Mouse (Mus musculus): ENCODE results near the gene Spg20. TPM values are rescaled to one million over a fixed set of nuclear protein-coding genes. Genes with fewer than 3 reads are reported as not detected.

Spg20 gene
- polyA plus RNA-seq, 1 experiment from 2014 or later, result 67.3 TPM

- no peaks in the 10 kb centered on the region for H3K4me1 ChIP-seq (ENCODE audit: control insufficient read depth, insufficient read depth, low read length)
- DNase-seq (ENCODE audit: low spot score) (no peak), ATAC-seq (ENCODE audit: low read depth) (no peak)
- H3K4me3 ChIP-seq (ENCODE audit: low read depth, low read length), result no peak overlapping the region
- H3K9me3 ChIP-seq (ENCODE audit: control insufficient read depth, low read length), result no peaks in the 10 kb centered on the region
- no peak overlapping the region for H3K4me2 ChIP-seq (ENCODE audit: low read depth, low read length)
- 81% methylated on average over 14 of the region's 14 CpGs for WGBS
- no peak overlapping the region for H3K9ac ChIP-seq (ENCODE audit: low read depth, low read length)
- no peaks in the 10 kb centered on the region for H3K36me3 ChIP-seq (ENCODE audit: control insufficient read depth, insufficient read depth, low read length)
- H3K27ac ChIP-seq (replicated peaks; ENCODE audit: low read depth, low read length), result no peak overlapping the region
- H3K27me3 ChIP-seq (replicated peaks; ENCODE audit: control insufficient read depth, insufficient read depth, low read length), result no peaks in the 10 kb centered on the region
These were observed 6.4 kb upstream of the Spg20 start for GRCm38 (mm10) chr3:55105372-55106023.

- no peaks in the 10 kb centered on the region for H3K27me3 ChIP-seq (replicated peaks; ENCODE audit: control insufficient read depth, insufficient read depth, low read length)
- H3K4me2 ChIP-seq (ENCODE audit: low read depth, low read length), result no peak overlapping the region
- H3K9ac ChIP-seq (ENCODE audit: low read depth, low read length), result no peak overlapping the region
- no peaks in the 10 kb centered on the region for H3K9me3 ChIP-seq (ENCODE audit: control insufficient read depth, low read length)
- no peaks in the 10 kb centered on the region for H3K36me3 ChIP-seq (ENCODE audit: control insufficient read depth, insufficient read depth, low read length)
- no peak overlapping the region for H3K27ac ChIP-seq (replicated peaks; ENCODE audit: low read depth, low read length)
- DNase-seq (ENCODE audit: low spot score), result no peak
- H3K4me3 ChIP-seq (ENCODE audit: low read depth, low read length), result no peak overlapping the region
- 86% methylated on average over 17 of the region's 17 CpGs for WGBS
- H3K4me1 ChIP-seq (ENCODE audit: control insufficient read depth, insufficient read depth, low read length), result no peaks in the 10 kb centered on the region
- ATAC-seq (ENCODE audit: low read depth), result no peak
These were observed 5.9 kb upstream of the Spg20 start for GRCm38 (mm10) chr3:55106051-55106450.

- WGBS, result 72% methylated on average over 4 of the region's 4 CpGs
- no peaks in the 10 kb centered on the region for H3K36me3 ChIP-seq (ENCODE audit: control insufficient read depth, insufficient read depth, low read length)
- peaks cover 7% of the 10 kb centered on the region for H3K4me1 ChIP-seq (ENCODE audit: control insufficient read depth, insufficient read depth, low read length)
- no peak overlapping the region for H3K9ac ChIP-seq (ENCODE audit: low read depth, low read length)
- no peak overlapping the region for H3K4me2 ChIP-seq (ENCODE audit: low read depth, low read length)
- no peaks in the 10 kb centered on the region for H3K27me3 ChIP-seq (replicated peaks; ENCODE audit: control insufficient read depth, insufficient read depth, low read length)
- no peak for ATAC-seq (ENCODE audit: low read depth)
- no peak overlapping the region for H3K27ac ChIP-seq (replicated peaks; ENCODE audit: low read depth, low read length)
- no peaks in the 10 kb centered on the region for H3K9me3 ChIP-seq (ENCODE audit: control insufficient read depth, low read length)
- no peak overlapping the region for H3K4me3 ChIP-seq (ENCODE audit: low read depth, low read length)
- no peak for DNase-seq (ENCODE audit: low spot score)
These were observed 2.8 kb upstream of the Spg20 start for GRCm38 (mm10) chr3:55109097-55109496.

- H3K27ac ChIP-seq (replicated peaks; ENCODE audit: low read depth, low read length), result peak overlapping the region; percentile 94
- H3K27me3 ChIP-seq (replicated peaks; ENCODE audit: control insufficient read depth, insufficient read depth, low read length), result no peaks in the 10 kb centered on the region
- H3K9me3 ChIP-seq (ENCODE audit: control insufficient read depth, low read length), result no peaks in the 10 kb centered on the region
- DNase-seq (ENCODE audit: low spot score) (peak; percentile 76), ATAC-seq (ENCODE audit: low read depth) (peak; percentile 30)
- 15% methylated on average over 16 of the region's 16 CpGs for WGBS
- H3K36me3 ChIP-seq (ENCODE audit: control insufficient read depth, insufficient read depth, low read length), result peaks cover 12% of the 10 kb centered on the region
- peak overlapping the region; percentile 61 for H3K4me2 ChIP-seq (ENCODE audit: low read depth, low read length)
- H3K4me1 ChIP-seq (ENCODE audit: control insufficient read depth, insufficient read depth, low read length), result peaks cover 14% of the 10 kb centered on the region
- peak overlapping the region; percentile 95 for H3K9ac ChIP-seq (ENCODE audit: low read depth, low read length)
- H3K4me3 ChIP-seq (ENCODE audit: low read depth, low read length), result peak overlapping the region; percentile 79
These were observed 955 bp downstream of the Spg20 start for GRCm38 (mm10) chr3:55112710-55113415.

- Histone ChIP-seq H3K4me1 (ENCODE audit: control insufficient read depth, insufficient read depth, low read length) (peaks cover 14% of the 10 kb centered on the region), H3K4me3 (ENCODE audit: low read depth, low read length) (no peak overlapping the region), H3K9ac (ENCODE audit: low read depth, low read length) (no peak overlapping the region; the same call in 1 of the 2 replicates), H3K9me3 (ENCODE audit: control insufficient read depth, low read length) (no peaks in the 10 kb centered on the region), H3K27ac (replicated peaks; ENCODE audit: low read depth, low read length) (no peak overlapping the region), H3K27me3 (replicated peaks; ENCODE audit: control insufficient read depth, insufficient read depth, low read length) (no peaks in the 10 kb centered on the region), H3K4me2 (ENCODE audit: low read depth, low read length) (peak overlapping the region; percentile 20), H3K36me3 (ENCODE audit: control insufficient read depth, insufficient read depth, low read length) (peaks cover 28% of the 10 kb centered on the region)
- DNase-seq (ENCODE audit: low spot score) (peak; percentile 52), ATAC-seq (ENCODE audit: low read depth) (no peak)
- WGBS, result 45% methylated on average over 7 of the region's 7 CpGs
These were observed 2.6 kb downstream of the Spg20 start for GRCm38 (mm10) chr3:55114313-55115065.

GRCm38 (mm10) chr3:55115071-55115470 is 3.2 kb downstream of the Spg20 start:
- peaks cover 14% of the 10 kb centered on the region for H3K4me1 ChIP-seq (ENCODE audit: control insufficient read depth, insufficient read depth, low read length)
- H3K9ac ChIP-seq (ENCODE audit: low read depth, low read length), result no peak overlapping the region
- no peak overlapping the region for H3K4me3 ChIP-seq (ENCODE audit: low read depth, low read length)
- no peaks in the 10 kb centered on the region for H3K9me3 ChIP-seq (ENCODE audit: control insufficient read depth, low read length)
- peak overlapping the region; percentile 20; the same call in 1 of the 2 replicates for H3K4me2 ChIP-seq (ENCODE audit: low read depth, low read length)
- WGBS, result 53% methylated on average over 1 of the region's 1 CpGs
- no peak for DNase-seq (ENCODE audit: low spot score)
- H3K27ac ChIP-seq (replicated peaks; ENCODE audit: low read depth, low read length), result no peak overlapping the region
- no peak for ATAC-seq (ENCODE audit: low read depth)
- H3K27me3 ChIP-seq (replicated peaks; ENCODE audit: control insufficient read depth, insufficient read depth, low read length), result no peaks in the 10 kb centered on the region
- H3K36me3 ChIP-seq (ENCODE audit: control insufficient read depth, insufficient read depth, low read length), result peaks cover 31% of the 10 kb centered on the region

GRCm38 (mm10) chr3:55115989-55116388 is 4.1 kb downstream of the Spg20 start:
- peaks cover 38% of the 10 kb centered on the region for H3K36me3 ChIP-seq (ENCODE audit: control insufficient read depth, insufficient read depth, low read length)
- DNase-seq (ENCODE audit: low spot score) (peak; percentile 19), ATAC-seq (ENCODE audit: low read depth) (no peak)
- no peak overlapping the region for H3K9ac ChIP-seq (ENCODE audit: low read depth, low read length)
- H3K9me3 ChIP-seq (ENCODE audit: control insufficient read depth, low read length), result no peaks in the 10 kb centered on the region
- no peak overlapping the region for H3K27ac ChIP-seq (replicated peaks; ENCODE audit: low read depth, low read length)
- no peak overlapping the region for H3K4me2 ChIP-seq (ENCODE audit: low read depth, low read length)
- H3K4me1 ChIP-seq (ENCODE audit: control insufficient read depth, insufficient read depth, low read length), result peaks cover 14% of the 10 kb centered on the region
- no peak overlapping the region for H3K4me3 ChIP-seq (ENCODE audit: low read depth, low read length)
- 84% methylated on average over 8 of the region's 8 CpGs for WGBS
- no peaks in the 10 kb centered on the region for H3K27me3 ChIP-seq (replicated peaks; ENCODE audit: control insufficient read depth, insufficient read depth, low read length)

- Histone ChIP-seq H3K27ac (replicated peaks; ENCODE audit: low read depth, low read length) (no peak overlapping the region), H3K4me2 (ENCODE audit: low read depth, low read length) (no peak overlapping the region), H3K4me1 (ENCODE audit: control insufficient read depth, insufficient read depth, low read length) (peaks cover 4% of the 10 kb centered on the region), H3K9ac (ENCODE audit: low read depth, low read length) (no peak overlapping the region), H3K27me3 (replicated peaks; ENCODE audit: control insufficient read depth, insufficient read depth, low read length) (no peaks in the 10 kb centered on the region), H3K9me3 (ENCODE audit: control insufficient read depth, low read length) (no peaks in the 10 kb centered on the region), H3K4me3 (ENCODE audit: low read depth, low read length) (no peak overlapping the region), H3K36me3 (ENCODE audit: control insufficient read depth, insufficient read depth, low read length) (peaks cover 70% of the 10 kb centered on the region)
- 83% methylated on average over 6 of the region's 6 CpGs for WGBS
- no peak for ATAC-seq (ENCODE audit: low read depth)
- DNase-seq (ENCODE audit: low spot score), result peak; percentile 48
These were observed 7.5 kb downstream of the Spg20 start for GRCm38 (mm10) chr3:55119275-55119898.
